13 mouse cellular contexts compared by ENCODE assay signal in genomic region chr4:148322152-148322551, GRCm38 (mm10). TPM values are rescaled to one million over a fixed set of nuclear protein-coding genes. Genes with fewer than 3 reads are reported as not detected.
DNase-seq lines count a peak whose midpoint lies in the region; ATAC-seq and TF ChIP-seq lines count a peak whose summit lies in the region.
"Had no signal": no experiment of that assay in that cellular context is flagged by ENCODE, and none has a peak within 500 bp of the region (broad histone marks: within the 10 kb centered on the region; RNA-seq: fewer than 3 reads in every experiment).

No protein-coding gene starts in this region.

- H3K27me3 ChIP-seq in forebrain, postnatal 0 days (ENCODE audit: insufficient read depth, low read length) = peaks cover 4% of the 10 kb centered on the region; the same call in 1 of the 2 replicates
- peaks cover 5% of the 10 kb centered on the region; the same call in 1 of the 2 replicates for H3K27me3 ChIP-seq in midbrain, embryonic 13.5 days
- peaks cover 30% of the 10 kb centered on the region; the same call in 1 of the 2 replicates for H3K27me3 ChIP-seq in limb, embryonic 10.5 days (ENCODE audit: low read depth, poor library complexity, severe bottlenecking)

- H3K27ac ChIP-seq in forebrain, postnatal 0 days (ENCODE audit: low read depth, low read length) = no peak overlapping the region
- H3K27ac ChIP-seq in midbrain, embryonic 13.5 days = peak overlapping the region; percentile 55
- no peak overlapping the region for H3K27ac ChIP-seq in limb, embryonic 10.5 days
- H3K27ac ChIP-seq: embryonic facial prominence, embryonic 12.5 days; liver, embryonic 14.5 days had no signal

- 0 out of 2 replicates have a peak overlapping the region, but pooled peaks have one; percentile 18 for H3K9ac ChIP-seq in forebrain, postnatal 0 days
- peak overlapping the region; percentile 25; the same call in 1 of the 2 replicates for H3K9ac ChIP-seq in midbrain, embryonic 13.5 days (replicated peaks)
- H3K9ac ChIP-seq: embryonic facial prominence, embryonic 12.5 days; liver, embryonic 14.5 days had no signal

- H3K4me1 ChIP-seq in forebrain, postnatal 0 days (ENCODE audit: insufficient read depth) = peaks cover 13% of the 10 kb centered on the region; the same call in 1 of the 2 replicates
- peaks cover 68% of the 10 kb centered on the region for H3K4me1 ChIP-seq in midbrain, embryonic 13.5 days (replicated peaks)
- H3K4me1 ChIP-seq in limb, embryonic 10.5 days = peaks cover 59% of the 10 kb centered on the region

- H3K4me2 ChIP-seq in forebrain, postnatal 0 days (ENCODE audit: low read depth) = no peak overlapping the region
- no peak overlapping the region for H3K4me2 ChIP-seq in midbrain, embryonic 13.5 days (replicated peaks)
- H3K4me2 ChIP-seq: embryonic facial prominence, embryonic 12.5 days; heart, embryonic 11.5 days had no signal

- no peak for TF ChIP-seq CTCF in forebrain, postnatal 0 days (IDR thresholded peaks at IDR 0.05; ENCODE audit: low read depth)

- 24% methylated on average over 10 of the region's 10 CpGs for WGBS in forebrain, postnatal 0 days
- 19% methylated on average over 10 of the region's 10 CpGs for WGBS in midbrain, embryonic 13.5 days
- whole genome bisulfite sequencing in limb, embryonic 10.5 days = 35% methylated on average over 10 of the region's 10 CpGs

- peak; percentile 15 for DNase-seq in brain, adult 2 months (ENCODE audit: low read depth, low spot score)
- peak; percentile 43 for DNase-seq in cerebellum, adult 9-11 months
- no peak for DNase-seq in forebrain, postnatal 0 days
- no peak for DNase-seq in B cell, adult 2 months
- DNase-seq in limb, embryonic 10.5 days (ENCODE audit: low spot score) = no peak
- DNase-seq in adrenal gland, adult 18-20 months (ENCODE audit: low spot score in 2 of 2) = no peak
- DNase-seq: kidney, postnatal 14 days had no signal

- peak; percentile 38 for ATAC-seq in forebrain, postnatal 0 days
- ATAC-seq in midbrain, embryonic 13.5 days = no peak
- ATAC-seq: inflammation-experienced regulatory T-cells, adult 6 months had no signal

- no peaks in the 10 kb centered on the region for H3K36me3 ChIP-seq in forebrain, postnatal 0 days (ENCODE audit: insufficient read depth)
- H3K36me3 ChIP-seq in midbrain, embryonic 13.5 days = no peaks in the 10 kb centered on the region
- no peaks in the 10 kb centered on the region for H3K36me3 ChIP-seq in limb, embryonic 10.5 days
- H3K36me3 ChIP-seq: embryonic facial prominence, embryonic 12.5 days had no signal

- no peaks in the 10 kb centered on the region for H3K9me3 ChIP-seq in forebrain, postnatal 0 days (ENCODE audit: low read length)
- no peaks in the 10 kb centered on the region for H3K9me3 ChIP-seq in midbrain, embryonic 13.5 days
- no peaks in the 10 kb centered on the region for H3K9me3 ChIP-seq in limb, embryonic 10.5 days (replicated peaks)
- H3K9me3 ChIP-seq: embryonic facial prominence, embryonic 12.5 days had no signal

- no peak overlapping the region for H3K4me3 ChIP-seq in forebrain, postnatal 0 days (ENCODE audit: low read depth, low read length)
- H3K4me3 ChIP-seq in midbrain, embryonic 13.5 days (replicated peaks) = no peak overlapping the region
- no peak overlapping the region for H3K4me3 ChIP-seq in limb, embryonic 10.5 days
- H3K4me3 ChIP-seq: embryonic facial prominence, embryonic 12.5 days; megakaryocyte, embryonic 14.5 days had no signal

RNA-seq across cellular contexts. Expression of gene Disp3, which starts 34.4 kb away (rescaled TPM):
- total RNA-seq in forebrain, postnatal 0 days (2014; rRNA removed) = 13.2 and 17.3 TPM in 2 replicates
- polyA plus RNA-seq in forebrain, postnatal 0 days (2015; fragmentation: Nextera tagmentation; extraction: Ambion mirVana) = 4.1 and 6.1 TPM in 2 replicates
- polyA plus RNA-seq in midbrain, embryonic 13.5 days (2015; fragmentation: Nextera tagmentation; extraction: Ambion mirVana) = 11.1 and 12.0 TPM in 2 replicates
- 0.33 and 0.60 TPM in 2 replicates for polyA plus RNA-seq in limb, embryonic 10.5 days (2016; fragmentation: Nextera tagmentation; extraction: Ambion mirVana)
- total RNA-seq in adrenal gland, adult 18-20 months (2021) = 1 to 10 TPM in 1 of 2 experiments, under 1 TPM in 1; 0.10 to 1.3 TPM
- polyA plus RNA-seq: heart, embryonic 11.5 days; inflammation-experienced regulatory T-cells, adult 6 months; liver, embryonic 14.5 days had no signal

Comparison
In these comparisons a context has a peak if more than half of its experiments do, and no peak if none do; other contexts are left out.
1. DNase-seq: peak in brain, adult 2 months (single experiment) and cerebellum, adult 9-11 months (single experiment); none in forebrain, postnatal 0 days (single experiment), B cell, adult 2 months (0 of 2), limb, embryonic 10.5 days (single experiment) and adrenal gland, adult 18-20 months (0 of 2).